Mouse (Mus musculus) forebrain, embryonic 12.5 days (tissue): ENCODE data around the gene Ydjc. TPM values are rescaled to one million over a fixed set of nuclear protein-coding genes. Genes with fewer than 3 reads are reported as not detected.
A peak's percentile ranks its signal among the peaks of the same experiment; 100 is the strongest.

Experiments
- ATAC-seq: fragments of 200-750 bp; cut with Nextera tagmentation; 2 replicates; pipeline ENCODE4 v1.8.0; 2017; ENCODE audit warnings: moderate TSS enrichment; ENCODE audit not compliant: low FRiP score
- H3K27ac ChIP-seq: fragments of 300-500 bp; sonication (generic); 2 replicates; pipeline ENCODE4 v1.5.1; 2016; ENCODE audit warnings: mild to moderate bottlenecking
- H3K27me3 ChIP-seq: fragments of 300-500 bp; sonication (generic); 2 replicates; pipeline ENCODE4 v1.6.1; 2016; ENCODE audit warnings: mild to moderate bottlenecking
- H3K36me3 ChIP-seq: fragments of 300-500 bp; sonication (generic); replicated peaks from 2 replicates; pipeline ENCODE4 v1.6.1; 2016; ENCODE audit warnings: mild to moderate bottlenecking
- H3K4me1 ChIP-seq: fragments of 300-500 bp; sonication (generic); 2 replicates; pipeline ENCODE4 v1.6.1; 2016
- H3K4me2 ChIP-seq: fragments of 300-500 bp; sonication (generic); 2 replicates; pipeline ENCODE4 v1.6.1; 2016; ENCODE audit warnings: mild to moderate bottlenecking, moderate library complexity
- H3K4me3 ChIP-seq: fragments of 300-500 bp; sonication (generic); replicated peaks from 2 replicates; pipeline ENCODE4 v1.5.1; 2016; ENCODE audit warnings: mild to moderate bottlenecking
- H3K9ac ChIP-seq: fragments of 300-500 bp; sonication (generic); 2 replicates; pipeline ENCODE4 v1.6.1; 2016; ENCODE audit warnings: mild to moderate bottlenecking
- H3K9me3 ChIP-seq: fragments of 300-500 bp; sonication (generic); 2 replicates; pipeline ENCODE4 v1.6.1; 2016
- WGBS: fragments of 180-500 bp; shearing (Covaris S2); methylation state at CpG from one replicate; pipeline ENCODE4 v1.1.7; 2016; 5-methylcytosine and 5-hydroxymethylcytosine counted together
- microRNA counts: library from miRNA; unstranded; fragments of <30 nt; microRNA quantifications from one replicate; lab custom pipeline; 2017
- microRNA-seq: library from miRNA; unstranded; fragments of <30 nt; microRNA quantifications from one replicate; pipeline ENCODE4, GENCODE M21; 2017
- polyA plus RNA-seq: library from polyadenylated mRNA; unstranded; fragments of >200 nt; fragmentation: Nextera tagmentation; extraction: Ambion mirVana; gene quantifications from 2 replicates; pipeline ENCODE4 v1.2.1, GENCODE M21; 2016

Ydjc gene
- polyA plus RNA-seq, 1 experiment from 2014 or later: 9.6 TPM

GRCm38 (mm10) chr16:17201977-17202376 lies 57.6 kb downstream of the Ydjc start:
- no peak overlapping the region for H3K9ac ChIP-seq
- no peaks in the 10 kb centered on the region for H3K9me3 ChIP-seq
- no peak for ATAC-seq
- peaks cover 6% of the 10 kb centered on the region; the same call in 1 of the 2 replicates for H3K27me3 ChIP-seq
- H3K4me3 ChIP-seq: no peak overlapping the region
- 64% methylated on average over 2 of the region's 2 CpGs for WGBS
- no peak overlapping the region for H3K4me2 ChIP-seq
- peaks cover 15% of the 10 kb centered on the region for H3K4me1 ChIP-seq
- H3K27ac ChIP-seq: no peak overlapping the region
- H3K36me3 ChIP-seq: no peaks in the 10 kb centered on the region

GRCm38 (mm10) chr16:17202549-17202948 lies 58.1 kb downstream of the Ydjc start, which contains the start of gene Ube2l3:
Gene Ube2l3 (minus strand): TSS chr16:17202649.
- Histone ChIP-seq H3K27me3 (peaks cover 8% of the 10 kb centered on the region; the same call in 1 of the 2 replicates), H3K36me3 (no peaks in the 10 kb centered on the region), H3K4me1 (peaks cover 15% of the 10 kb centered on the region), H3K9me3 (no peaks in the 10 kb centered on the region), H3K4me2 (peak within 1 kb of the TSS; percentile 69), H3K27ac (no peak within 1 kb of the TSS), H3K4me3 (peak within 1 kb of the TSS; percentile 93), H3K9ac (no peak within 1 kb of the TSS)
- 84% methylated on average over 1 of the region's 1 CpGs for WGBS
- no peak for ATAC-seq

GRCm38 (mm10) chr16:17204990-17205389 lies 60.6 kb downstream of the Ydjc start:
- H3K36me3 ChIP-seq: no peaks in the 10 kb centered on the region
- no peak overlapping the region for H3K27ac ChIP-seq
- H3K4me1 ChIP-seq: peaks cover 23% of the 10 kb centered on the region
- no peak overlapping the region for H3K9ac ChIP-seq
- no peak for ATAC-seq
- 5% methylated on average over 6 of the region's 6 CpGs for WGBS
- H3K9me3 ChIP-seq: no peaks in the 10 kb centered on the region
- H3K27me3 ChIP-seq: peaks cover 10% of the 10 kb centered on the region; the same call in 1 of the 2 replicates
- H3K4me2 ChIP-seq: no peak overlapping the region
- no peak overlapping the region for H3K4me3 ChIP-seq

GRCm38 (mm10) chr16:17208389-17209361 lies 64.3 kb downstream of the Ydjc start, which contains the start of gene Rimbp3:
Gene Rimbp3 (plus strand): TSS chr16:17208603.
- Histone ChIP-seq H3K4me1 (peaks cover 24% of the 10 kb centered on the region), H3K27ac (peak within 1 kb of the TSS; percentile 94), H3K9me3 (no peaks in the 10 kb centered on the region), H3K9ac (peak within 1 kb of the TSS; percentile 65), H3K4me2 (peak within 1 kb of the TSS; percentile 95), H3K36me3 (no peaks in the 10 kb centered on the region), H3K27me3 (peaks cover 20% of the 10 kb centered on the region; the same call in 1 of the 2 replicates), H3K4me3 (peak within 1 kb of the TSS; percentile 55)
- ATAC-seq: peak; percentile 88
- under 1% methylated on average over 85 of the region's 85 CpGs for WGBS

GRCm38 (mm10) chr16:17209404-17209960 lies 65.1 kb downstream of the Ydjc start:
- peak overlapping the region; percentile 95 for H3K4me2 ChIP-seq
- no peaks in the 10 kb centered on the region for H3K9me3 ChIP-seq
- ATAC-seq: peak; percentile 7; the same call in 1 of the 2 replicates
- H3K27ac ChIP-seq: peak overlapping the region; percentile 94
- H3K36me3 ChIP-seq: no peaks in the 10 kb centered on the region
- peak overlapping the region; percentile 55 for H3K4me3 ChIP-seq
- H3K4me1 ChIP-seq: peaks cover 24% of the 10 kb centered on the region
- peak overlapping the region; percentile 65 for H3K9ac ChIP-seq
- H3K27me3 ChIP-seq: peaks cover 20% of the 10 kb centered on the region; the same call in 1 of the 2 replicates
- WGBS: 2% methylated on average over 37 of the region's 37 CpGs

MicroRNAs encoded within 50 kb of the gene (microRNA counts, 519-probe panel; counts per million panel counts)
- microRNA mmu-miR-130b (lab: Ali Mortazavi, UCI) (5,882 counts per million, percentile 81 among the panel's probes with 10 or more counts), microRNA mmu-miR-301b (lab: Ali Mortazavi, UCI) (5,280 counts per million, percentile 73 among the panel's probes with 10 or more counts)

Small RNA genes lying within 50 kb of the gene (microRNA-seq; reads per million reads assigned to microRNA genes)
- 10,865 reads per million, percentile 96 among the genes with 10 or more reads in this experiment for gene Mir130b
- 385 reads per million, percentile 66 among the genes with 10 or more reads in this experiment for gene Mir301b

Other genes with a start within 250 kb of the Ydjc start
- 30.6 and 33.3 TPM in 2 replicates for gene Ppm1f, start 248.2 kb upstream of the Ydjc start, polyA plus RNA-seq
- 167 and 171 TPM in 2 replicates for gene Mapk1, start 161.2 kb upstream of the Ydjc start, polyA plus RNA-seq
- gene Ypel1, start 74.9 kb upstream of the Ydjc start, polyA plus RNA-seq: 119 and 121 TPM in 2 replicates
- 149 and 160 TPM in 2 replicates for gene Ppil2, start 33.4 kb upstream of the Ydjc start, polyA plus RNA-seq
- 79.2 and 79.9 TPM in 2 replicates for gene 2610318N02Rik, start 19.5 kb upstream of the Ydjc start, polyA plus RNA-seq
- gene Sdf2l1, start 12.2 kb upstream of the Ydjc start, polyA plus RNA-seq: 63.8 and 66.3 TPM in 2 replicates
- gene Ccdc116, start 2.6 kb downstream of the Ydjc start, polyA plus RNA-seq: 0.63 and 0.65 TPM in 2 replicates
- 388 and 407 TPM in 2 replicates for gene Ube2l3, start 58.0 kb downstream of the Ydjc start, polyA plus RNA-seq
- 1.9 and 2.1 TPM in 2 replicates for gene Rimbp3, start 64.0 kb downstream of the Ydjc start, polyA plus RNA-seq
- gene Hic2, start 89.0 kb downstream of the Ydjc start, polyA plus RNA-seq: 12.7 and 13.4 TPM in 2 replicates
- 13.9 and 14.3 TPM in 2 replicates for gene Tmem191c, start 131.5 kb downstream of the Ydjc start, polyA plus RNA-seq
- gene Serpind1, start 186.8 kb downstream of the Ydjc start, polyA plus RNA-seq: 0.28 and 0.33 TPM in 2 replicates